Mouse (Mus musculus) layer of hippocampus, adult 9-11 months (tissue): Measurements from ENCODE around the gene Gm16253.

Experiments used
- DNase-seq: peaks from one replicate; pipeline ENCODE4 v3.0.0; 2022

Gene Gm16253

DNA sequence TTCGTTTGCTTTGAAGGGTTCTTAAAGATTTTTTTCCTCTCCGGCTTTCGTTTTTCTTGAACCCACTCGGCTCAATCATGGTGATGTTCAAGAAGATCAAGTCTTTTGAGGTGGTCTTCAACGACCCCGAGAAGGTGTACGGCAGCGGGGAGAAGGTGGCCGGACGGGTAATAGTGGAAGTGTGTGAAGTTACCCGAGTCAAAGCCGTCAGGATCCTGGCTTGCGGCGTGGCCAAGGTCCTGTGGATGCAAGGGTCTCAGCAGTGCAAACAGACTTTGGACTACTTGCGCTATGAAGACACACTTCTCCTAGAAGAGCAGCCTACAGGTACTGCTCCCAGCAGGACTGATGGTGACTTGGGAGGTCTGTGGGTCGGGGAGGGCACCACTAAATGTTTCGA, 18.6 kb upstream of the Gm16253 start:
- no peak for DNase-seq

- no peak for DNase-seq
These were observed 18.1 kb upstream of the Gm16253 start for GRCm38 (mm10) chr3:96558668-96559196.

DNA sequence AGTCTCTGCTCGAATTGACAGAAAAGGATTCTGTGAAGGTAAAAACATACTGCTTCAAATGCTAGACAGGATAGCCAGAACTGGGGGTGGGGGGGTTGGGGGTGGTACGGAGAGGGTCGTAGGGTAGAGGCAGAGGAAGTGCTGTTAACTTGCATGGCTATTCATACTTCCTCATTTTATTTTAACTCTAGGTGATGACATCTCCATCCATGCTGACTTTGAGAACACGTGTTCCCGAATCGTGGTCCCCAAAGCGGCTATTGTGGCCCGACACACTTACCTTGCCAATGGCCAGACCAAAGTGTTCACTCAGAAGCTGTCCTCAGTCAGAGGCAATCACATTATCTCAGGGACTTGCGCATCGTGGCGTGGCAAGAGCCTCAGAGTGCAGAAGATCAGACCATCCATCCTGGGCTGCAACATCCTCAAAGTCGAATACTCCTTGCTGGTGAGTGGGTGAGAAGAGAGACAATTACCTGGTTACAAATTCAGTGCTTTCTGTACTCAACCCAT, 17.3 kb upstream of the Gm16253 start:
- no peak for DNase-seq

DNA sequence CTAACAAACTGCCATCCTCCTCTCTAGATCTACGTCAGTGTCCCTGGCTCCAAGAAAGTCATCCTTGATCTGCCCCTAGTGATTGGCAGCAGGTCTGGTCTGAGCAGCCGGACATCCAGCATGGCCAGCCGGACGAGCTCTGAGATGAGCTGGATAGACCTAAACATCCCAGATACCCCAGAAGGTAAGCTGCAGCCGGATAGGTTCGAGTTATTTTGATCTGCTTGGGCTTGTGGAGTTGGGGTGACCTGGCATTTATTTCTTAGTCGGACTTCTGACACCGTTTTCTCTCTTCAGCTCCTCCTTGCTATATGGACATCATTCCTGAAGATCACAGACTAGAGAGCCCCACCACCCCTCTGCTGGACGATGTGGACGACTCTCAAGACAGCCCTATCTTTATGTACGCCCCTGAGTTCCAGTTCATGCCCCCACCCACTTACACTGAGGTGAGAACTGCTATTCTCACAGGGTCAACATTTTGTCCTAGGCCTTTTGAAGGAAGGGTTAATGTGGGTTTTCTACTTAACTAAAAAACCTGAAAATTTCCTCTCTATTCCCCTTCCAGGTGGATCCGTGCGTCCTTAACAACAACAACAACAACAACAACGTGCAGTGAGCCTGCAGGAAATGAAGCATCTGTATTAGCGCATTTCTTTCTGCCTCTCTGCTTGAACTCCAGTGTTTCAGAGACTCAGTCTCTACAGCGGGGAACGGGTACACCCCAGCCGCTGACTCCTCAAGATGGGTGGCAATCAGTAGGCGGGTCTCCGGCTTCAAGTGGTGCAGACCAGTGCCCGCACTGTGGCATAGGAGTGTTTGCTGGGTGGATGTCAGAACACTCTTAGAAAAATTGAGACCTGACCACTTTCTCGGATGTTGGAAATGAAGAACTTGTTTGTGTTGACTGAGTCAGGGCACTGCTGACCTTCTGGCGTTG, 16.6 kb upstream of the Gm16253 start:
- no peak for DNase-seq

DNA sequence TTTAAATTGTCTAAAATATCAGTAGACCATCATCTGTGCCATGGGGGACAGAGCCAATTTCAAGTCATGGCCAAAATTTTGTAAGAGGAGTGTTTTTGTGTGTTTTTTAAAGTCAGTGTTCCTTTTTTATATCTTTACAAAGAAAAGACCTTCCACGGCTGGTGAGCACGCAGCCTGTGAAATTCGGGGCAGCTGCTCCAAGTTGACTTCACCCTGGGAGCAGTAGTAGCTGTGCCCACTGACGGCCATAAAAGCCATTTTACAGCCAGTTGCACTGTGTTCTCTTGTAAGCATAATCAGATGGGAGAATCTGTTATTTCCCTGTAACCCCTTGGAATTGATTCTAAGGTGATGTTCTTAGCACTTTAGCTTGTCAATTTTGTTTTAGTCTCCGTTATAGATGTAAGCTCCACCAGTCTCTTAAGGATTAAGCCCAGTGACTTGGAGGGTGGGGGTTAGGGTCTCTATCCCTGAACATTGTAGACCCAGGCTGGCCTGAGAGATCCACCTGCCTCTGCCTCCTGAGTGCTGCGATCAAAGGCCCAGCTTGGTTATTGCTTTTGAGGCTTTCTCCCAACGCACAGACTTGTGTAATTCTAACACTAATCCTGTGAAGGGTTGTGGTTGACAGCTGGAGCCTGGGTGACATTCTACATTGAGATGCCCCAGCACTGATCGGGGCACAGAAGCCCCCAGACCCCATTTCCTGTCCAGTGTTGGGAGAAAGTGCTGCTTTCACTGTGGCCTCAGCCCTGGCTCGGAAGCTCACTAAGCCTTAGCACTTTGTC, 15.7 kb upstream of the Gm16253 start:
- no peak for DNase-seq

DNA sequence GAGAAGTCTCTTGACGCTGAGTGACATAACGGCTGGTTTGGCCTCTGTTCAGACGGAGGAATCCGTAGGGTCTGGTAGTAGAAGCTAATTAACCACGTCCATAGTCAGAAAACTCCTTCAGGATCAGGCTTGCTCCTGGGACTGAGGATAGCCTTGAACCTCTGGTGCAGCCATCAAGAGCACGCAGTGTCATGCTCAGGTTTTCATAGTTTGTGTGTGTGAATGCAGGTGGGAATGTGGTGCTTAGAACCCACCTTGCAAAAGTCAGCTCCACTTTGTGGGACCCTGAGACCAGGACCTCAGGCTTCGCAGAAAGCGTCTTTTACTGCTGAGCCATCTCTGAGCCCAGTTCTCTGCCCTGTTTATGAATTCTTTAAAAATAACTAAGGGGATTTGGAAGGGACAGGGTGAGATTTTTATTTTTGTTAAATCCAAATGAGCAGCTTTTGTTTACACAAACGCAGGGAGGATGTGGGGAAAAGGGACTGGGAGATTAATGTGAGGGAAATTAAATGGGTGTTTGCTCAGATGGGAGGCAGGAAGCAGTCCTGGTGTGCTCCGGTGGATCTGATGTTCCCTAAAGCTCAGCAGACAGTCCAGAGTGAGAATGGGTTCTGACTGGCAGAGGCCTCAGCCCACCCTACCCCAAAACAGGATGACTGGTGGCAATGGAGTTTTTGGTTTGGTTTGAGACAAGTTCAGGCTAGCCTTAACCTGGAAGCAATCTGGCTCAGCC, 14.7 kb upstream of the Gm16253 start:
- DNase-seq, result no peak

DNA sequence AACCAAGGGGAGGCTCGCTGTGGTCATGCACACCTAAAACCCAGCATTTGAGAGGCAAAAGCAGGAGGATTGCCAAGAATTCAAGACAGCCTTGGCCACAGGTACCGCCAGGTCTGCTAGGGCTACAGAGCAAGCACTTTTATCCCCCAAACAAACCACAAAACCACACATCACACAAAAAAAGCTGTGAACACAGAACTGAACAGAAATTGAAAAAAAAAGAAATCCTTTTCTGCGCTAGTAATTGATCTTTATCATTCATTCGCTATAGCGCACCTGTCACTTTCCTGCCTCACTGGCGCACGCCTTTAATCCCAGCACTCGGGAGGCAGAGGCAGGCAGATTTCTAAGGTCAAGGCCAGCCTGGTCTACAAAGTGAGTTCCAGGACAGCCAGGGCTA, 13.5 kb upstream of the Gm16253 start:
- DNase-seq, result no peak

DNA sequence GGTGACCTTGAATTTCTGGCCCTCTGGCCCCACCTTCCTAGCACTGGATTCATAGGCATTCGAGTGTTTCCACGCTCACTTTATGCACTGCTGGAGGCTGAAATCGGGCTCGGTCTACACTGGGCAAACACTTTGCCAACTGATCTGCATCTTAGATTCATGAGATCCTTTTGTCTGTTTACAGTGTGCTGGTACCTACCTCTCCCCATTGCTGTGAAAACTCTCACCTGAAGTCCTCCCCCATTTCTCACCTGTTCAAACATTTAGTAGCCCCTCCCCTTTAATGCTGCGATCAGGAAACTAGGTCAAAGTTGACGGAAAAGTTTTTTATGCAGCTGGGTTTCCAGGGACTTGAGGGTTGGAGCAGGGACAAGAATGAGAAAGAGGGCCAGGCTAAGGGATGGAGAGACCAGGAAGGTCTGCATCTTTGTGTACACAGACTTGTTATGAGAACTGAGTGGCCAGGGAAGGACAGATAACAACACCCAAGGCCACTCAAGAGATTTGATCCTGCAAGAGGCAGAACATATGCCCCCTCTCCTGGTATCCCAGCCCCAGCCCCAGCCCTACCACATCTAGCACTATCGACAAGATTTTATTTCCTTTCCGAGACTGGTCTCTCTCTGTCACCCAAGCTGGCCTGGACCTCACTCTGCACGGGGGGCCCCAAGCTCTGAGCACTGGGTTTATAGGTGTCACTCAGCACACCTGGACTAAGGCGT, 12.7 kb upstream of the Gm16253 start:
- DNase-seq, result no peak

- DNase-seq, result peak; percentile 57
These were observed 12.2 kb upstream of the Gm16253 start for GRCm38 (mm10) chr3:96564633-96565032.

DNA sequence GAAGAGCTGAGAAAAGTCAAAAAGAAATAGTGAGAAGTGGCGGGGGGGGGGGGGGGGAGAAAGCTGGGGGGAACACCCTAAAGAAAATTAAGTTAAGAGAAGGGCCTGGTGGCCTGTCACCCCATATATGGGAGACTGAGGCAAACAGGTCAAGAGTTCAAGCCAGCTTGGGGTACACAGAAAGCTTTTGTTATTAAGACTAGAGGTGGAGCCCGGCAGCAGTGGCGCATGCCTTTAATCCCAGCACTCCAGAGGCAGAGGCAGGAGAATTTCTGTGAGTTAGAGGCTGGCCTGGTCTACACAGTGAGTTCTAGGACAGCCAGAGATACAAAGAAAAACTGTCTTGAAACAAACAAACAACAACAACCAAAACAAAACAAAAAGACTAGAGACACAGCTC, 11.7 kb upstream of the Gm16253 start:
- DNase-seq, result no peak

DNA sequence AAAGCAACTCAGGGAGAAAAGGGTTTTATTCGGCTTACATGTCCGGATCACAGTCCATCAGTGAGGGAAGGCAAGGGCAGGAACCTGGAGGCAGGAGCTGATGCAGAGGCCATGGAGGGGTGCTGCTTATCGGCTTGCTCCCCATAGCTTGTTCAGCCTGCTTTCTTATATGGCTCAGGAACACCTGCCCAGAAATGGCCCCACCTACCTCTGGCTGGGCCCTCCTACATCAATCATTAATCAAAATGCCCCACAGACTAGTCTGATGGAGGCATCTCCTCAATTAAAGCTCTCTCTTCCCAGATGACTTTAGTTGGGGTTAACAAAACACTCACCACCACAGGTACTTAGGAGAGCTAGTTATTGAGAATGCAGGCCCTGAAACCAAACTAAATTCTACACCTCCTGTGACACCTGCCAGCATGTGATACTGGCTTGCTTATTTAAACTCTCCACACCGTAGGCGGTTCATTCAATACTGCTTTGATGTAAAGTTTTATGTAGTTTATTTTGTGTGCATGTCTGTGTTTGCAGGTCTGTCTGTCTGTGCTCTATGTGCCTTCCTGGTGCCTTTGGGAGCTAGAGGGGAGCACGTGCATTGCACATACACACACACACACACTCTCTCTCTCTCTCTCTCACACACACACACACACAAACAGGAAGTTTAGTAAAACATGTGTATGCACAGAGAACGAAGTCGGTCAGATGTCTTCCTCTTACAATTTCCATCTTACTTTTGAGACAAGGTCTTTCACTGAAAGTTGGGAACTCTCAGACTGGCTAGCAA, 9.9 kb upstream of the Gm16253 start:
- no peak for DNase-seq

DNA sequence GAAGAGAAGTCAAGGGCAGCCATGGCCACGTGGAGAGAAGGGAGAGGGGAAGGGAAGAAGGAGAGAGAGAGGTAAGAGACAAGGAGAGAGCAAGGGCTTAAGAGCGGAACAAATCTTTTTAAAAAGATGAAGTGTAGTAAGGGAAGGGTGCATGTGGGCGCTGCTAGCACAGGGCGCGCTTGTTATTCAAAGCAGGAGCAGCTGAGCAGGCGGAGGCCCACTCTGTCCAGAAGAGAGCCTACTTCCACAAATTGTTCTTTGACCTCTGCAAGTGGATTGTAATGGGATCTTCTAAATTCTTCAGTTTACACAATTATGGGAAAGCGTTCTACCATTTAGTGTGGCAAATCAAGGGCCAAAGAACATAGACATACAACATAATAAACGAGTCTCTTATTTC, 8.2 kb upstream of the Gm16253 start:
- no peak for DNase-seq

GRCm38 (mm10) chr3:96569506-96569905, 7.3 kb upstream of the Gm16253 start:
- DNase-seq, result no peak

DNA sequence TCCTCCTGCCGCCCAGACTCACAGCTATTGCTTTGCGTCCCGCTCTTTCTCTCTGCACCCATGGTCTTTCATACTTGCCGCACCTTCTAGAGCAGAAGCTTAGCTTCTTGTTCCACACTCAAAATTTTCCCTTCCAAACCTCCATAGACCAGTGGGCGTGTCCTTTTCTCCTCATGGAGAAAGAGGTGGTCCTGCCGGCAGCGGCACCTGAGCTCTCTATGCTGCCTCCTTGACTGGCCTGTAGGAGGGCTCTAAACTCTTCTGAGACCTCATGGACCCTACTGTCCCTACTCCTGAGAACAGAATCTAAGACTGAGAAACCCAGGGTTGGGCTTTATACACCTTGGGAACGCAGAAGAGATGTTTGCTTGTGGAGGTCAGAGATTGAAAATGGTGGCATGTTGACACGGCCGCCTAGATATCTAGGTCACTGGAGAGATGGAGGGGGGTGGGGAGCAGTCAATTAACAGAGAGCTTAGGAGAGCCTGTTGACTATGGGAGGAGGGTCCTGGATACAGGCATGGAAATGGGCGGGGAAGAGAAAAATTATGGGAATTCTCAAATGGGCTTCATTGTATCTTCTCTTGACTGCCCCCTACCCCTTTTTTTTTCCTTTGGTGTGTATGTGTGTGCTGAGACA, 6.7 kb upstream of the Gm16253 start:
- no peak for DNase-seq

DNA sequence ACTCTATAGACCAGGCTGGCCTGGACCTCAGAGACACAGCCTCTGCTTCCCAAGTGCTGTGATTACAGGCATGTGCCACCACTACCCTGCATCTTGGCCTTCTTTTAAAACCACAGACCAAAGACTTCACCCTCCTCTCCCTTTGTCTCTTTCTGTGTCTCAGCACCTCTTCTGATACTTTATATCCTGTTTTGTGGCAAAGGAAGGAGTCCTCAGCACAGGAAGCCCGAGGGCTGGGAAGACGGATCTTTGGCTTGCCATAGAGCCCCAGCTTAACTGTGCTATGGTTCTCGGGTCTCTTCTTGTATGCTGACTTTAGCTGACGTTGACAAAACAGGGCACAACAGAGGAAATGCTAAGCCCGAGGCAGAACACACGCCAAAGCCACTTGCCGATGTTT, 6.1 kb upstream of the Gm16253 start:
- no peak for DNase-seq

DNA sequence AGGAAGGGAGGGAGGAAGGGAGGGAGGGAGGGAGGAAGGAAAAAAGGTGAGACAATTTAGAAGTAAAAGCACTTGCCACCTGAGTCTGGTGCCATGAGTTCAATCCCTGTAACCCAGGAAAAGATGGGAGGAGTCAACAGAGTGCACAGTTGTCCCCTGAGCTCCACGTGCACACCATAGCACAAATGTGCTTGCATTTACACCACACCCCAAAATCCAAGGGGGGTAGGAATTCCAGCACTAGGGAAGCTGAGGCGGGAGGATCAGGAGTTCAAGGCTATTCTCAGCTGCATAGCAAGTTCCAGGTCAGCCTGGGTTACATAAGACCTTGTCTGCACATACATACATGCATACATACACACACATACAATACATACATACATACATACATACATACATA, 5.4 kb upstream of the Gm16253 start:
- no peak for DNase-seq

DNA sequence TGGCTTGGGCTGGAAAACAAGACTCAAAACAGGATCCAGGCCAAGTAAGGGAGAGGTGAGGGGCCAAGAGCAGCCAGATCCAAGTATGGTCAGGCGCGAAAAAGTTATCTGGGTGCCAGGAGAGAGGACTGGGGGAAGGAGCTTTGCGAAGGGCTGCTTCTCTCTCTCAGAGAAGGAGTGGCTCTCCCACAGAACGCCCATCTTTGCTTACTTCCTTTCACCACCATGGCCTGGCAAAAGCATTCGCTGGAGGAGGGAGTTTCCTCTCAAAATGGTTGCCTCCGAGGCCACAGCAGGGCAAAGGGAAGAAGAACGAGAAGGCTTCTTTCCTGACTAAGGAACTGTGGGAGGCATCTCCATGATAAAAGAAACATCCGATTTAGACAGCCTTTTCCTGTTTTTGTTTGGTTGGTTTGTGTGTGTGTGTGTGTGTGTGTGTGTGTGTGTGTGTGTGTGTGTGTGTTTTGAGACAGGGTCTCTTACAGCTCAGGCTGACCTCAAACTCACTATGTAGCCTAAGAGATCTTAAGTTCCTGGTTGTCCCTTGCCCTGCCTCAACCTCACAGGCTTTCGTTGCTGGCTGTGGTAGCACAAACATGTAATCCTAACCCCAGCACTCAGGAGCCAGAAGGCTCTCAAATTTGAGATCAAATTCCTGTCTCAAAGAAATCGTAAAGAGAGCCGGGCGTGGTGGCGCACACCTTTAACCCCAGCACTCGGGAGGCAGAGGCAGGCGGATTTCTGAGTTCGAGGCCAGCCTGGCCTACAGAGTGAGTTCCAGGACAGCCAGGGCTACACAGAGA, 4.7 kb upstream of the Gm16253 start:
- no peak for DNase-seq

- DNase-seq, result no peak
These were observed 2.9 kb upstream of the Gm16253 start for GRCm38 (mm10) chr3:96573611-96574511.
